Mouse (Mus musculus) embryonic stem cell, embryonic (primary cell): ENCODE data around the gene Afg1l.

Source experiments
- CTCF ChIA-PET, 4 experiments: fragments of 300-600 bp in 2 of 4; fragments of 350-600 bp in 2 of 4; sonication (Branson Sonifier 250); formaldehyde crosslinking; loops; one replicate each; lab custom pipeline; 2022; ENCODE audit warnings: inconsistent platforms in 2 of 4; lab: Charles Lee
- POLR2A ChIA-PET, 4 experiments: fragments of 300-600 bp in 2 of 4; fragments of 350-600 bp in 2 of 4; sonication (Branson Sonifier 250); formaldehyde crosslinking; loops; one replicate each; lab custom pipeline; 2022; ENCODE audit warnings: antibody characterized with exemption in 4 of 4, inconsistent platforms in 1 of 4; lab: Charles Lee

Afg1l gene

DNA sequence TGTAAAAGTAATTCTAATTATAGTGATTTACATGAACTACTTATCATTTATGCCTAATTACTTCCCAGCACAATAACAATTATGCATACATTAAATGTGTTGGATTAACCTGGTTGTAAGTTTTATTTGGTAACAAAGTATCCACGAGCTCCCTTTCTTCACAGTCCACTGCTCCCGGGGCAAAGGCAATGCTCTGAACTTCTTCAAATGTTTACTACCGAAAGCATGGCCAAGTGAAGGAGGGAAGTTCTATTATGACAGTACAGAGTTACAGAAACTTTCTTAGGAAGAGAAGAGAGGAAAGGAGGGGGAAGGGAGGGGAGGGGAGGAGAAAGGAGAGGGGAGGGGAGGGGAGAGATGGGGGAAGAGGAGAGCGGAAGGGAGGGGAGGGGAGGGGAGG lies 28.7 kb downstream of the Afg1l start:
- ChIA-PET CTCF (interaction anchor here in 1 of 4 experiments (0.6 kb wide), 1 partner anchor 8 kb away, joined by 3 read pairs; no protein-coding TSS in a partner anchor), POLR2A (interaction anchor here in 2 of 4 experiments (1.0 to 3.8 kb wide), 3 partner anchors 15 to 102 kb away, joined by 3 to 17 read pairs (median 4); no protein-coding TSS in a partner anchor)

DNA sequence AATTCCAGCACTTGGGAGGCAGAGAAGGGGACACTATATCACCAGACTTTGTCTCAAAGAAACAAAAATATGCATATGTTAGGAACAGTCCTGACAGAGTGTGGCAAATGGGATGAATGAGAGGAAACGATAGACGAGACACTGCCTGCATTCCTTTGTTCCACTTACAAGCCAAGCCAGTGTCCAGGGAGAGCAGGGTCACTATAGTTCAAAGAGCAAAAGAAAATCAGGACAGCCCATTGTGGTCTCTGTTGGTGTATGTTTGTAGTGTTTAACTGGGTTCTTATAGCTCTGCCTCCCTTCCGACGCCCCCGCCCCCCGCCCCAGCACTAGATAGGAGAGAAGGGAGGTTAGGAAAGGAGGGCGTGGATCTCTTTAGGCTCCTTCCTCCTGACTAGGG lies 30.0 kb downstream of the Afg1l start:
- ChIA-PET CTCF (interaction anchor here in 1 of 4 experiments (0.5 kb wide), 1 partner anchor 33 kb away, joined by 3 read pairs; no protein-coding TSS in a partner anchor), POLR2A (interaction anchor here in 2 of 4 experiments (0.9 to 2.0 kb wide), 3 partner anchors 16 to 101 kb away, joined by 4 to 9 read pairs (median 4); no protein-coding TSS in a partner anchor)

DNA sequence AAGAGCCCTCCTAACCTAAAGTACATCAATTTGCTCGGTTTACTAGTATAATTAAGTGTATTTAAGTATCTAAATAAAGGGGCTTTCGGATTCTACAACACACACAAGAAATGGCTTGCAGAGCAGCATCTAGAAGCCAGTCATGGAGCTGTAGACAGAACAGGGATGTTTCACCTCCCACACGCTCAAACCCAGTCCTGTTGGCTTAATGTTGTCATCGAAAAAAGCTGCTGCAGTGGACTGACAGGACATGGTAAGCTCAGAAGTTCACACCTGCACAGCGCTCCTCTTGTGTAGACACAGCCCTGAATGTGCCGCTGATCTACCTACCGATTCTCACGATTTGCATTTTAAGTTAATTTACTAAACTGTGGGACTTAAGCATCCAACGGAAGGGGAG lies 32.2 kb downstream of the Afg1l start:
- POLR2A ChIA-PET = interaction anchor here in 1 of 4 experiments (1.1 to 1.7 kb wide), 2 partner anchors 19 to 90 kb away, joined by 3 to 4 read pairs; no protein-coding TSS in a partner anchor
- CTCF ChIA-PET = no interaction called here

DNA sequence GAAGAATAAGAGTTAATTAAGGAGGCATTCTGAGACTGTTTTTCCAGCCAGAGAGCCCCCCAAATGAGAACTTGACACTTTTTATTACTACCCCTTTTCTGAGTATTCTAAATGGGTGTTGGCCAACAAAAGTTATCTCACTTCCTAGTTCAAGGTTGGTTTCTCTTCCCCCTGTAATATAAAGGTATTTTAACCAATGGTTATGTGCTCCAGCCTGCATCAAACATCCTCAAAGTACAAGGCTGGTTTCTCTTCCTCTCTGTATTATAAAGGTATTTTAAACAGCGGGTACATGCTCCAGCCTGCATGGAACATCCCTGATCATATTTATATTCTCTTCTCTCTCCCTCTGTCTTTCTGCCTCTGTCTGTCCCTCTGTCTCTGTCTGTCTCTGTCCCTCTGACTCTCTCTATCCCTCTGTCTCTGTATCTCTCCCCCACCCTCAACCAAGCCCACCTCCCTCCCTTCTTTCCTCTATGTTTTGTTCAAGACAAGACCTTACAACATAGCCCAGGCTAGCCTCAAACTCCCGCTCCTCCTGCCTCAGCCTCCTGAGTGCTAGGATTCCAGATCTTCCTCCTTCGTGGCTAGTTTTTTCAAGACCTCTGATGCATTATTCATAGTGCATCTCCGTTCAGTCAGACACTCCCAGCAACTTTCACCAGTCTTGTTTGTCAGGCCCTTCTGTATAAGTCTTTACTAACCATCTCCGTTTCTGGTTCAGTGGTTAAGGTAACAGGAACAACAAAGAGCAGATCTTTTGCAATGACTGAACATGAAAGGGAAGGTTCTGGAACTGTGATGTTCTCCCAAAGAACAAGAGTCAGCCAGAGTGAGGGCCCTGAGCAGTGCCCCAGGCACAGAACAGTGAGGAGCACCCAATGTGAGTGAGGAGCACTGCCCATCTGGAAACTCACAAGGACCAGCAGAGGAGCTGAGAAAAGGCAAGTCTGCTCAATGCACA lies 41.2 kb downstream of the Afg1l start:
- CTCF ChIA-PET = no interaction called here
- POLR2A ChIA-PET = interaction anchor here in 1 of 4 experiments (0.9 to 1.4 kb wide), 2 partner anchors 9 to 20 kb away, joined by 3 to 4 read pairs; no protein-coding TSS in a partner anchor

DNA sequence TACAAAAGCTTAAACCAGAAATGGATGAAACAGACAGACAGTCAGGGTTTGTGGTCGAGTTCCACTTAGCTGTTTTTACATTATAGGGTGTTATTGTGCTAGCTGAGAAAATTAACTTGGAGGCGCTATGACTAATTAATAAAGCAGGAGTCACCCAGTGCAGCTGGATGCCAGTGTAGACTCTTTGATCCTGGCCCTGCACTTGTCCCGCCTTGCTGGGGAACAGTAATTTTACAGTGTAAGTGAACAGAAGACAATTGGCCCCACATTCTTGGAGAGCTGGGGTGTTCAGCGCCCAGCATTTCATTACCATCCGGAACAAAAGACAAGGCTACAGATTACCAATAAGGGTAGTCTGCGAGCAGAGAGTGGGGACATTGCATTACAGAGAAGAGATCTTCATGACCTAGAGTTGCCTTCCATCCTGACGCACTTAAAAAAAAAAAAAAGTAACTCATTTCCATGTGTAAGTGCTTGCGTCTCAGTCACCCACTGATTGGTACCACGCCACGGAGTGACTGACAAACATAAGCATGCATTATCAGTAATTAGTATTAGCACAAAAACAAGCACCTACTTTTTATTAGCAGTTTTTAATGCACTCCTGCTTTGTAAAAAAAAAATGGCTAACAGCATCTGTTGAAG lies 60.7 kb downstream of the Afg1l start:
- ChIA-PET POLR2A (interaction anchor here in 2 of 4 experiments (0.6 to 3.4 kb wide), 14 partner anchors 9 to 810 kb away, joined by 3 to 17 read pairs (median 4); partner anchors contain the start of gene Snx3 (in 2 of the 2)), CTCF (interaction anchor here in 3 of 4 experiments (0.8 to 1.4 kb wide), 3 partner anchors 44 to 61 kb away, joined by 3 read pairs; no protein-coding TSS in a partner anchor)

DNA sequence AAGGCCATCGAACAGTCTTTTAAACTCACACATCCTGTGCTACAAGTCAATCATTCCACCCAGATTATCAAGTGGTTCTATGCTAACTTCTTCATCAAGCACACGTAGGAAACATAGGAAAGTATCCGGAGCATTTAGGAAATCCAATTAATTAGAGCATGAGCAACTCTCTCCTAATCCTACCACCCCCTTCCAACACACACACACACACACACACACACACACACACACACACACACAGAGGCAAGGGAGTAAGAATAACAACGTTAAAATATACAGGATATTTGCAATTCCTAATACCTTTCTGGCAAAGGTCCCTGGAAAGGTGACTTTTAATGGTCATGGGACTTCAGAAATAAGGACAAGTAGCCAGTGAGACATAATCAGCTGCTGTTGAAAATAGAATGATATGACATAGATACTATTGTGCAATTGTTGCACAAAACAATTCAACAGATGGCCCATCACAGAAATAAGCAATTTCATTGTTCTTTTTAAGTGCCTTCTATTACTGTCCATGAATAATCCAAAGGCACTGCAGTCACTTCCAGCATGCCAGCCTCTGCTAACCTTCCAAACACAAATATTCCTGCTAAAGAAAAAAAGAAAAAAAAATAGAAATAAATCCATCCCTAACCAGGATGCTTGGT lies 62.4 kb downstream of the Afg1l start:
- ChIA-PET CTCF (interaction anchor here in 2 of 4 experiments (0.6 to 0.7 kb wide), 2 partner anchors 115 to 297 kb away, joined by 3 to 4 read pairs; no protein-coding TSS in a partner anchor), POLR2A (interaction anchor here in 3 of 4 experiments (0.7 to 3.4 kb wide), 9 partner anchors 10 to 849 kb away, joined by 3 to 17 read pairs (median 4); partner anchors contain the start of gene Snx3 (in 1 of the 3))

DNA sequence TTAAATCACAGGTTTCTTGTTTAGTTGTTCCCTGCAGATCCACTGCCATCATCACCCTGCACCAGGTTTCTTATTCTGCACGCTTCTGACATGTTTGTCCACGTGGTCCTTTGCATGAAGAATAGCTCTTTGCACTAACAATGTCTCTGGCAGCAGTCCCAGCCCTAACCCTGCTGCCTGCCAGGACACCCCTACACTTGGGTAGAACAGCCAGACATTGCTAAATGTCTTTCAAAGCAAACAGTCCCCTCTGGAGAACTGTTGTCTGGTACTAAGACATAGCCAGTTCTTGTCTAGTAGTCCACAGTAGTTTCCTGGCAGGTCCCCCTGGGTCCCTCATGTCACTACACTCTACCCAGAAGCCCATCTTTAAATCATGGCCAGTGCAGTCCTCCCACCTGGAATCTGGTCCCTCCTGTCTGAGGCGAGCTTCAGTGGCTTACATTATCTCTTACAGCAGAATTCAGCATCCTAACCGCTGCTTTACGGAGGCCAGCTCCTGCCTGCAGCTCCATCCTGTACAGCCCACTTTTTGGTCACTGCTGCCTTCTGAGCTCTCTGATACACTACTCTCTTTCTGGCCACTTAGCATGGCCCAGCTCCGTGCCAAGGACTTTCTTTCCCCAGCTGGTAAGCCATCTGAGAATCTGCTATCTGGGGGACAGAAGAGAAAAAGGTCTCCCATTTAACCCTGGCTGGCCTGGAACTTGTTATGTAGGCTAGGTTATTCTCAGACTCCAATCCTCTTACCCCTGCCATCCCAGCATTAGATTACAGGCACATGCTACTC lies 67.4 kb downstream of the Afg1l start:
- ChIA-PET CTCF (no interaction called here), POLR2A (interaction anchor here in 1 of 4 experiments (0.7 to 1.6 kb wide), 2 partner anchors 58 to 211 kb away, joined by 3 to 5 read pairs; no protein-coding TSS in a partner anchor)

DNA sequence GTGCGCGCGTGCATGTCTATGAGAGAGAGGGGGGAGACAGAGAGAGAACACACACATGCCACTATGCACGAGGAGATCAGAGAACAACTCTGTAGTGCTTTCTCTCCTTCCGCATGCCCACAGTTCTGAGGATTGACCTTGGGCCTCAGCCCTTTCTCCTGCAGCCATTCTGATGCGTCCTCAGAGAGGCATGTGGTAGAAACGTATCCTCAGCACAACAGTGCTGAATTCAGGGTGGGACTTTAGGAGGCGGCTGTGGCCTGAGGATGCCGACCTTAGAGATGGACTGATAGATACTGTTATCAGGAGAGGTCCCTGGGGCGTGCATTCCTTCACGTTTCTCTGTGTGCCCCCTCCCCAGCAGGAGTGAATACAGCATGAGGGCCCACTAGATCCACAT lies 87.9 kb downstream of the Afg1l start:
- ChIA-PET CTCF (no interaction called here), POLR2A (no interaction called here)

DNA sequence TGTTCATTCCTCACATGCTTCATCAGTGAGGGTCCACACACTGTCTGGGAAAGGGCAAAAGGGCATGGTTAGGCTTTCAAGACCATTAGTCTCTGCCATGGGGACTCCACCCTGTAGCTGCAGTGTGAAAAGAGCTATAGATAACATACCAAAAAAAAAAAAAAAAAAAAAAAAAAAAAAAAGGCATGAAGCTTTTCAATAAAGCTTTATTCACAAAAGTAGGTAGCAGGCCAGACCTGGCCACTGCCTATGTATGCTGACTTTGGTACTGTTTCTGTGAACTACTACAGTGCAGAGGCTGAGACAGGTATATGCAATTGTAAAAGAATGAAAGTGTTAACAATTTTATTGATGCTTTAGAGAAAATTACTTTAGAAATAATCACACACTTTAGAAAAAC lies 90.2 kb downstream of the Afg1l start:
- CTCF ChIA-PET = interaction anchor here in 3 of 4 experiments (0.6 to 0.7 kb wide), 4 partner anchors 16 to 1121 kb away, joined by 3 to 16 read pairs (median 4); partner anchors contain the start of gene Afg1l (in 1 of the 3)
- POLR2A ChIA-PET = interaction anchor here in 1 of 4 experiments (1.3 to 1.4 kb wide), 2 partner anchors 19 to 77 kb away, joined by 3 to 6 read pairs; no protein-coding TSS in a partner anchor

DNA sequence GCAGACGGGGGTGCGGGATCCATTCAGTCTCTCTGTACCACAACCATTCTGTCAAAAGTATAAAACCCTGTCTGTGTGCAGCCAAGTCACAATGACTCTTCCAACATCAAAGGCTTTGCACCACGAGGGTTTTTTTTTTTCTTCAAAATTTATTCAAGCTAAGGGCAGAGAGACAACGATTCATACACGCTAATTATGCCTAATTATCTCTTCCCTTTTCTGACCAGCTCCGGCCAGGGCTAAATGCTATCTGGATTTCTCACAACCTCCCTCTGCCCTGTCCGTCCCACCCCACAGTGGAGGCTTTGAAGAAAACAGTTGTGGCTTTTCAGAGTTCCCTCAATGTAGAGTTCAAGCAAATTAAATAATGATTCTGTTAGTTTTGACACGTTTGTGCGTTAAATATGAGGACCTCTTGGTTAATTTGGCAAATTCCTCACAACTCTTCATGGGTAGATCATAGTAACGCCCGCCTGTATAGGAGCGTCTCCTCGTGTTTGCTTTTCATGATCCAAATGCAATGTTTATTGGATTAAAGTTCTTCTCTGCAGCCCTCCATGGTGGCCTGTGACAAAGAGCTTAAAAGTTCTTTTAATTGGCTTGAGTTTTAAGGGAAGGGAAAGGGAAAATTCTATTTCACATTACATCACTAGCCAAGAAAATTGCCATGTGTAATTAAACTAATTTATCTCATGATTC lies 93.3 kb downstream of the Afg1l start:
- ChIA-PET POLR2A (interaction anchor here in 3 of 4 experiments (0.6 to 2.5 kb wide), 5 partner anchors 11 to 249 kb away, joined by 3 to 7 read pairs (median 4); no protein-coding TSS in a partner anchor), CTCF (interaction anchor here in 2 of 4 experiments (0.6 to 4.0 kb wide), 2 partner anchors 12 kb away, joined by 10 to 16 read pairs; no protein-coding TSS in a partner anchor)

DNA sequence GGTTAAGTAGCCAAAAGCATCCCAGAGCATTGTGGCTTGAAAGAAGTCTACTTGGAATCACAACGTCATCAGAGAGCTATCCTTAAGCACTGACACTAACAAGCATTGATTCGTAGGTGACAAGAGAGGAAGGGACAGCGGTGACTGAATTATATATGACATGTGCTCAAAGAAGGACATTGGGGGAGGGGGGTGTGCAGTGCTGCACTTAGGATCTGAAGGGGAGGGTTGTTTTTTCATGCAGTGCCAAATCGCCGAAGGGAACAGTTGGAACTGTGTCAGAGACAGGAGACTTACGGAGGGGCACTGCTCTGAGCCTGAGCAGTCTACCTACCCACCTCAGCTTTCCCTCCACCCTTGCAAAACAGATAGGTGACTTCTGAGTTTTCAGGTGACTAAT lies 94.7 kb downstream of the Afg1l start:
- POLR2A ChIA-PET = interaction anchor here in 2 of 4 experiments (0.7 to 2.5 kb wide), 5 partner anchors 10 to 92 kb away, joined by 3 to 9 read pairs (median 4); no protein-coding TSS in a partner anchor
- CTCF ChIA-PET = interaction anchor here in 1 of 4 experiments (4.0 kb wide), 1 partner anchor 11 kb away, joined by 16 read pairs; no protein-coding TSS in a partner anchor

DNA sequence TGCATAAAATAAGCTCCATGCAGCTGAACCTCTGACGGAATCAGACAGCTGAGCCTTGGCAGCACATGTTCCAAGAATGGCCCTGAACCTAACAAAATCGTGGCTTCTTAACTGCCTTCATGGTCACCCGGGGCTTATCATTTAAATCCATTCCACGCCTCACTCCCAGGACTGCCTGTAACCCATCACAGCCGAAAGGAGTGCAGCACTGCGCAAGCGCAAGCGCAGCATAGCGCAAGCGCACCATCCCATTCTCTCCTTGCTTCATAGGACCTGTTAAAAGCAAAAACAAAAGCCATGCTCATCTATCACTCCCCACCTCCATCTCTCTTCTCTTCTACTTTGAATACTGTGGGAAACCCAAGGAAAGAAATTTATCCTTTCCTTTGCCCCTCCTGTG lies 114.1 kb downstream of the Afg1l start:
- ChIA-PET CTCF (no interaction called here), POLR2A (no interaction called here)

DNA sequence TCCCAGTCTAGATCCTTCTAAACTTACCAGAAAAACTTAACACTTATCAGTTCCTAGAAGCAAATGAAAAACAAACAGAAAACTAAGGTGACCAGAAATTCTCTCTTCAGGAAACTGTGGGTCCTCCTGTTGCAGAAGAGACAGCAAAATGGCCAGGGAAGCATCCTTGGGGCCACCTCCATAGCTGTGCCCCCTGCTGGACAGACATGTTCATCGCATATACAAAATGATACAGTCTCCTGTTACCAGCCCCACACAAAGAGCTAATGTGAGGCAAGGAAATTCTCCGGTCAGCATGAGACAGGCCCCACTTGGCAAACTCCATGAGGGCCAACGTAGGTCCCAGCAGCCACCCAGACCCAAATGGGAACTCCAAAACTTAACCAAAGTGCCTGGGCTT lies 122.4 kb downstream of the Afg1l start:
- CTCF ChIA-PET = interaction anchor here (0.5 to 2.0 kb wide), 24 partner anchors 9 to 921 kb away, joined by 3 to 14 read pairs (median 4); no protein-coding TSS in a partner anchor
- POLR2A ChIA-PET = interaction anchor here in 1 of 4 experiments (0.8 to 1.1 kb wide), 2 partner anchors 11 to 90 kb away, joined by 3 read pairs; no protein-coding TSS in a partner anchor

DNA sequence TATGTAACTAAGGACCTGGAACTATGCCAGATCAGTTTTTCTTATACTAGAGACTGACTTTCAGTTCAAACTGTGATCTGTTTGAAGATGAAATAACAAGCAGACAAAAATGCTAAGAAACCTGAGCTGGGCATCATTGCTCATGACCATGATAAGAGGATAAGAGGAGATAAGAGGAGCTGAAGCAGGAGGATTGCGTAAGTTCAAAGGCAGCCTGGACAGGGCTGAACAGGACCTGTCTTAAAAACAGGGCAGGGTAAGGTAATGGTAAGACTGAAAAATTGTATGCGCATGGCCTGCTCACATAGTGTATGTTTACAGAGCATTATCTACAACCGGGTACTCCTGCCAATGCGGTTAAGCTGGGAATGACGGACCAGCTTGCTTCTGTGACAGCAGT lies 130.4 kb downstream of the Afg1l start:
- ChIA-PET POLR2A (interaction anchor here in 2 of 4 experiments (0.6 to 4.0 kb wide), 9 partner anchors 8 to 773 kb away, joined by 3 to 17 read pairs (median 4); no protein-coding TSS in a partner anchor), CTCF (interaction anchor here in 3 of 4 experiments (0.5 to 0.9 kb wide), 4 partner anchors 23 to 913 kb away, joined by 3 to 7 read pairs (median 4); no protein-coding TSS in a partner anchor)

DNA sequence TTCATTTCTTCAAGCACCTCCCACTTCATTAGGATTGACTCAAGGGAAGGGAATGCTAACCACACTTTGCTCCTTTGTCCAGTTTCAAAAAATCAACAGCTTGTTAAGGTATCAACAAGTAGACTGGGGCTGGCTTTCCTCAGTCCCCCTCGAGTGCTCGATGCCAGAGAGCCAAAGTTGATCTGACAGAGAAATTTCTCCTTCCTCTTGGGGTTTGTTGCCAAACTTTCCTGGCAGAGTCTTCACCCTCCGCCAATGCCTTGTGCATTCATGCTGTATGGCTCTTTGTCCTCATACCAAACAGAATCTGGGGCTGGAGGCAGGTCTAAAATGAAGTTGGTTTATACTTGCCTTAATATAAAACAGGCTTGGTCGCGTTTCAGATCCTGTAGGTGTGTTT lies 131.2 kb downstream of the Afg1l start:
- ChIA-PET CTCF (interaction anchor here in 3 of 4 experiments (0.7 to 2.7 kb wide), 5 partner anchors 8 to 271 kb away, joined by 3 to 14 read pairs (median 4); no protein-coding TSS in a partner anchor), POLR2A (interaction anchor here in 2 of 4 experiments (0.6 to 4.0 kb wide), 7 partner anchors 10 to 333 kb away, joined by 3 to 17 read pairs (median 4); no protein-coding TSS in a partner anchor)
